Mouse (Mus musculus) small intestine, adult 2 months (tissue): ENCODE data around the gene Rab11fip4. TPM values are rescaled to one million over a fixed set of nuclear protein-coding genes. Genes with fewer than 3 reads are reported as not detected.
"Not testable (repeated sequence)": the region's sequence is repeated elsewhere in the genome, so short reads cannot be mapped to it uniquely, and the experiment has no call there.

ENCODE experiments used
- H3K27ac ChIP-seq: fragments of 200-500 bp; 2 replicates; pipeline ENCODE4 v1.5.1; 2012; ENCODE audit warnings: low read depth, low read length, control low read depth, inconsistent platforms; ENCODE audit not compliant: insufficient read depth
- H3K27me3 ChIP-seq: fragments of 200-500 bp; 2 replicates; pipeline ENCODE4 v1.6.1; 2012; ENCODE audit warnings: mild to moderate bottlenecking, moderate library complexity, low read length, inconsistent platforms; ENCODE audit not compliant: control insufficient read depth, insufficient read depth
- H3K36me3 ChIP-seq: fragments of 200-500 bp; 2 replicates; pipeline ENCODE4 v1.6.1; 2012; ENCODE audit warnings: mild to moderate bottlenecking, low read length, control low read depth, inconsistent platforms; ENCODE audit not compliant: control insufficient read depth, insufficient read depth
- H3K4me1 ChIP-seq: fragments of 200-500 bp; 2 replicates; pipeline ENCODE4 v1.6.1; 2012; ENCODE audit warnings: low read length, inconsistent platforms, mixed read lengths; ENCODE audit not compliant: control insufficient read depth, insufficient read depth, insufficient read length
- H3K4me3 ChIP-seq: fragments of 200-500 bp; 2 replicates; pipeline ENCODE4 v1.5.1; 2012; ENCODE audit warnings: low read depth, mild to moderate bottlenecking, control low read depth, inconsistent platforms, low read length, moderate library complexity
- CTCF ChIP-seq: fragments of 200-500 bp; IDR thresholded peaks from 2 replicates; pipeline ENCODE4 v1.5.1; 2012; ENCODE audit warnings: low read depth, mild to moderate bottlenecking, control low read depth, inconsistent platforms, low read length, moderate library complexity, mixed read lengths; ENCODE audit not compliant: insufficient replicate concordance, insufficient read length; ENCODE audit errors: extremely low read depth
- POLR2A ChIP-seq: fragments of 200-500 bp; IDR thresholded peaks from 2 replicates; pipeline ENCODE4 v1.6.1; 2012; ENCODE audit warnings: low read depth, mild to moderate bottlenecking, control low read depth, inconsistent platforms, low read length, moderate library complexity
- WGBS: fragments of 180-500 bp; shearing (Covaris S2); methylation state at CpG from one replicate; pipeline ENCODE4 v1.1.7; 2018; 5-methylcytosine and 5-hydroxymethylcytosine counted together
- polyA plus RNA-seq: library from polyadenylated mRNA; depleted of rRNA; stranded (reverse); fragments of >200 nt; gene quantifications from 2 replicates; pipeline ENCODE4 v1.2.3, GENCODE M21; 2012

Gene Rab11fip4
- polyA plus RNA-seq, 1 experiment = 13.8 TPM

GRCm38 (mm10) chr11:79696390-79697307 lies 105.6 kb downstream of the Rab11fip4 start:
- Histone ChIP-seq H3K36me3 (no peaks in the 10 kb centered on the region), H3K27ac (no peak overlapping the region), H3K4me1 (no peaks in the 10 kb centered on the region), H3K4me3 (no peak overlapping the region), H3K27me3 (no peaks in the 10 kb centered on the region)
- no peak for TF ChIP-seq POLR2A
- no peak for TF ChIP-seq CTCF
- WGBS = 67% methylated on average over 19 of the region's 19 CpGs

- 64% methylated on average over 5 of the region's 5 CpGs for WGBS
- Histone ChIP-seq H3K4me1 (no peaks in the 10 kb centered on the region), H3K27ac (no peak overlapping the region), H3K4me3 (no peak overlapping the region), H3K36me3 (no peaks in the 10 kb centered on the region), H3K27me3 (no peaks in the 10 kb centered on the region)
- TF ChIP-seq POLR2A = no peak
- TF ChIP-seq CTCF = no peak
Observed at GRCm38 (mm10) chr11:79698071-79698470, 107.1 kb downstream of the Rab11fip4 start.

GRCm38 (mm10) chr11:79698542-79698941 lies 107.5 kb downstream of the Rab11fip4 start:
- H3K4me3 ChIP-seq, H3K36me3 ChIP-seq, H3K27ac ChIP-seq, H3K27me3 ChIP-seq, H3K4me1 ChIP-seq: not testable (repeated sequence)
- 71% methylated on average over 4 of the region's 4 CpGs for WGBS

GRCm38 (mm10) chr11:79701466-79701865 lies 110.5 kb downstream of the Rab11fip4 start:
- Histone ChIP-seq H3K27me3 (no peaks in the 10 kb centered on the region), H3K27ac (no peak overlapping the region), H3K36me3 (no peaks in the 10 kb centered on the region), H3K4me3 (no peak overlapping the region), H3K4me1 (peaks cover 3% of the 10 kb centered on the region; the same call in 1 of the 2 replicates)
- WGBS = 91% methylated on average over 7 of the region's 7 CpGs
- no peak for TF ChIP-seq POLR2A
- no peak for TF ChIP-seq CTCF

GRCm38 (mm10) chr11:79702092-79702491 lies 111.1 kb downstream of the Rab11fip4 start:
- no peak overlapping the region for H3K27ac ChIP-seq
- WGBS = 90% methylated on average over 6 of the region's 6 CpGs
- no peak overlapping the region for H3K4me3 ChIP-seq
- H3K36me3 ChIP-seq = no peaks in the 10 kb centered on the region
- TF ChIP-seq POLR2A = no peak
- H3K4me1 ChIP-seq = peaks cover 3% of the 10 kb centered on the region; the same call in 1 of the 2 replicates
- H3K27me3 ChIP-seq = no peaks in the 10 kb centered on the region

- under 1% methylated on average over 5 of the region's 5 CpGs for WGBS
- no peak for TF ChIP-seq POLR2A
- no peak for TF ChIP-seq CTCF
- H3K27me3 ChIP-seq = no peaks in the 10 kb centered on the region
- H3K27ac ChIP-seq = no peak overlapping the region
- no peaks in the 10 kb centered on the region for H3K36me3 ChIP-seq
- H3K4me3 ChIP-seq = peak overlapping the region; percentile 82
- H3K4me1 ChIP-seq = peaks cover 3% of the 10 kb centered on the region; the same call in 1 of the 2 replicates
Observed at GRCm38 (mm10) chr11:79703452-79703851, 112.4 kb downstream of the Rab11fip4 start.

GRCm38 (mm10) chr11:79703885-79704291 lies 112.9 kb downstream of the Rab11fip4 start:
- no peaks in the 10 kb centered on the region for H3K27me3 ChIP-seq
- under 1% methylated on average over 27 of the region's 27 CpGs for WGBS
- H3K36me3 ChIP-seq = no peaks in the 10 kb centered on the region
- TF ChIP-seq CTCF = 0 out of 2 replicates have a peak, but pooled peaks have one; percentile 8
- no peak for TF ChIP-seq POLR2A
- peak overlapping the region; percentile 82 for H3K4me3 ChIP-seq
- peak overlapping the region; percentile 86 for H3K27ac ChIP-seq
- H3K4me1 ChIP-seq = peaks cover 3% of the 10 kb centered on the region; the same call in 1 of the 2 replicates
